ENCODE assay signal across 8 mouse cellular contexts in genomic region chr7:142967414-142967883, GRCm38 (mm10). TPM values are rescaled to one million over a fixed set of nuclear protein-coding genes. Genes with fewer than 3 reads are reported as not detected.
DNase-seq lines count a peak whose midpoint lies in the region; ATAC-seq and TF ChIP-seq lines count a peak whose summit lies in the region.

No protein-coding gene starts in this region.

- WGBS in midbrain, postnatal 0 days, result under 1% methylated on average over 33 of the region's 36 CpGs

- no peak for ATAC-seq in midbrain, postnatal 0 days (ENCODE audit: low FRiP score)

- H3K27me3 ChIP-seq in midbrain, postnatal 0 days (ENCODE audit: insufficient read depth, low read length), result peaks cover 47% of the 10 kb centered on the region

- H3K9ac ChIP-seq in midbrain, postnatal 0 days (replicated peaks; ENCODE audit: low read length, poor library complexity, severe bottlenecking), result no peak overlapping the region

- H3K4me3 ChIP-seq in midbrain, postnatal 0 days (ENCODE audit: low read depth, low read length), result peak overlapping the region; percentile 33

- no peaks in the 10 kb centered on the region for H3K9me3 ChIP-seq in midbrain, postnatal 0 days (ENCODE audit: low read length)

- peak overlapping the region; percentile 69 for H3K4me2 ChIP-seq in midbrain, postnatal 0 days (ENCODE audit: low read depth, low read length, poor library complexity, severe bottlenecking)

- no peaks in the 10 kb centered on the region for H3K4me1 ChIP-seq in midbrain, postnatal 0 days (ENCODE audit: insufficient read depth, low read length)

- TF ChIP-seq CTCF in midbrain, postnatal 0 days (IDR thresholded peaks at IDR 0.05), result no peak

- no peaks in the 10 kb centered on the region for H3K36me3 ChIP-seq in midbrain, postnatal 0 days (ENCODE audit: insufficient read depth, low read length)

- peak; percentile 16 for DNase-seq in right cerebral cortex, postnatal 25 days
- DNase-seq in right cerebral cortex, postnatal 36 days (ENCODE audit: low spot score in 2 of 2), result no peak
- peak; percentile 4 for DNase-seq in embryo, embryonic 11.5 days (ENCODE audit: low read depth, low spot score)
- DNase-seq in heart, postnatal 36 days, result peak; percentile 4 to 14
- peak; percentile 70 for DNase-seq in liver
- no peak for DNase-seq in midbrain, postnatal 0 days (ENCODE audit: low spot score)
- no peak for DNase-seq in layer of hippocampus, postnatal 10 days (ENCODE audit: low spot score in 2 of 2)
- no peak for DNase-seq in frontal cortex, postnatal 14 days (ENCODE audit: low spot score in 2 of 2)

- intact Hi-C loops in heart, postnatal 36 days (cut with DNase I), result no loop called here

- no peak overlapping the region for H3K27ac ChIP-seq in midbrain, postnatal 0 days (ENCODE audit: low read depth, low read length)

RNA-seq across cellular contexts. Expression of gene Ascl2, which starts 1.6 kb away (rescaled TPM):
- not detected for total RNA-seq in heart, postnatal 36 days (2021)
- 1.1 TPM in 1 of 2 replicates, not detected in the other for total RNA-seq in midbrain, postnatal 0 days (2014; rRNA removed)
- polyA plus RNA-seq in midbrain, postnatal 0 days (2015; fragmentation: Nextera tagmentation; extraction: Ambion mirVana), result 0.43 and 0.50 TPM in 2 replicates
- under 1 TPM; 0.27 to 0.32 TPM for total RNA-seq in layer of hippocampus, postnatal 10 days (2021)

RNA-seq across cellular contexts. Expression of gene Th, which starts 36.5 kb away (rescaled TPM):
- not detected for total RNA-seq in heart, postnatal 36 days (2021)
- 23.8 and 27.1 TPM in 2 replicates for total RNA-seq in midbrain, postnatal 0 days (2014; rRNA removed)
- polyA plus RNA-seq in midbrain, postnatal 0 days (2015; fragmentation: Nextera tagmentation; extraction: Ambion mirVana), result 26.2 and 35.0 TPM in 2 replicates
- under 1 TPM; 0.64 to 0.89 TPM for total RNA-seq in layer of hippocampus, postnatal 10 days (2021)

RNA-seq across cellular contexts. Expression of gene Tspan32, which starts 37.4 kb away (rescaled TPM):
- total RNA-seq in heart, postnatal 36 days (2021), result under 1 TPM; 0.28 to 0.46 TPM
- 0.19 and 0.38 TPM in 2 replicates for total RNA-seq in midbrain, postnatal 0 days (2014; rRNA removed)
- 0.37 and 0.38 TPM in 2 replicates for polyA plus RNA-seq in midbrain, postnatal 0 days (2015; fragmentation: Nextera tagmentation; extraction: Ambion mirVana)
- total RNA-seq in layer of hippocampus, postnatal 10 days (2021), result not detected

Comparison
In these comparisons a context has a peak if more than half of its experiments do, and no peak if none do; other contexts are left out.
1. DNase-seq: peak in right cerebral cortex, postnatal 25 days (single experiment), embryo, embryonic 11.5 days (single experiment), heart, postnatal 36 days (2 of 2) and liver (single experiment); none in right cerebral cortex, postnatal 36 days (0 of 2), midbrain, postnatal 0 days (single experiment), layer of hippocampus, postnatal 10 days (0 of 2) and frontal cortex, postnatal 14 days (0 of 2).
2. RNA of gene Th, which starts 36.5 kb away (total RNA-seq): 23.8 to 27.1 TPM in midbrain, postnatal 0 days; 0.64 to 0.89 TPM in layer of hippocampus, postnatal 10 days and not detected in heart, postnatal 36 days; every median in the first group is over 10 times any median in the second.